In the genomic region with DNA sequence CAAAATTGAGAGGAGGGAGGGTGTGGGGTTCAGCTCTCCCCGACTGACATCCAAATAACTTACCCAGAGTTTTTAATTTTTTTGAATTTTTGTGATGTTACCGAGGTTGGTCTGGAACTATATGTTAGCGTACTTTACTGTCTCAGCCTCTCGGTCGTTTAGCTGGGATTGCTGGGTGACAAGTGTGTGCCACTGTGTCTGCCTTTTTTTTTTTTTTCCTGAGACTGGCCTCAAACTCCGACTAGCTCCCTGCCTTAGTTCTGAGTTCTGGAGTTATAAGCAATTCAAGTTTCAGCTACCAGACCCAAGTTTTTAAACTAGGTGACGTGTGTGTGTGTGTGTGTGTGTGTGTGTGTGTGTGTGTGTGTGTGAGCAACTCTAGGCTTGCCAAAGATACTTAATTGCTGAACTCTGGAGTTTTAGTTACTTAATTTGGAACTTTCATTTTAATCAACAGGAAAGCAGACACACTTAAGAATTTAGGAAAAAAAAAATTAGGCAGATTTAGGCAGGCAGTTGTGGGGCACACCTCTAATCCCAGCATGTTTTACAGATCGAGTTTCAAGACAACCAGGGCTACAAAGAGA, we compare ENCODE assay signal across 9 mouse cellular contexts. TPM values are rescaled to one million over a fixed set of nuclear protein-coding genes. Genes with fewer than 3 reads are reported as not detected.
DNase-seq lines count a peak whose midpoint lies in the region; ATAC-seq and TF ChIP-seq lines count a peak whose summit lies in the region.
"Had no signal": no experiment of that assay in that cellular context is flagged by ENCODE, and none has a peak within 500 bp of the region (broad histone marks: within the 10 kb centered on the region; RNA-seq: fewer than 3 reads in every experiment).

No protein-coding gene starts in this region.

- no peaks in the 10 kb centered on the region for H3K9me3 ChIP-seq in kidney, postnatal 0 days (replicated peaks; ENCODE audit: low read length)
- no peaks in the 10 kb centered on the region for H3K9me3 ChIP-seq in hindbrain, embryonic 16.5 days (ENCODE audit: control insufficient read depth, low read length)

- DNase-seq in kidney, postnatal 0 days (ENCODE audit: low spot score) = no peak
- DNase-seq in kidney, adult 8-10 months = no peak
- DNase-seq in naive thymus-derived CD4-positive, alpha-beta T cell, adult 2 months (ENCODE audit: low read depth) = peak; percentile 39
- no peak for DNase-seq in layer of hippocampus, postnatal 10 days (ENCODE audit: low spot score in 2 of 2)
- no peak for DNase-seq in layer of hippocampus, adult 8-10 months (ENCODE audit: low spot score in 2 of 2)
- no peak for DNase-seq in layer of hippocampus, adult 18-20 months (ENCODE audit: low spot score in 2 of 2)
- DNase-seq: thymus, postnatal 14 days had no signal

- no peak overlapping the region for H3K27ac ChIP-seq in kidney, postnatal 0 days
- H3K27ac ChIP-seq in bone marrow, adult 2 months (ENCODE audit: control insufficient read depth, insufficient read depth, low read depth, low read length, poor library complexity) = no peak overlapping the region
- H3K27ac ChIP-seq in hindbrain, embryonic 16.5 days (ENCODE audit: low read depth, low read length) = no peak overlapping the region

- TF ChIP-seq CTCF in kidney, postnatal 0 days (IDR thresholded peaks at IDR 0.05; ENCODE audit: low read depth) = no peak
- no peak for TF ChIP-seq CTCF in bone marrow, adult 2 months (IDR thresholded peaks at IDR 0.05; ENCODE audit: control insufficient read depth, insufficient read depth, low read length)

- 11% methylated on average over 8 of the region's 8 CpGs for WGBS in kidney, postnatal 0 days
- 1% methylated on average over 8 of the region's 8 CpGs for WGBS in bone marrow, adult 2 months
- 20% methylated on average over 8 of the region's 8 CpGs for WGBS in hindbrain, embryonic 16.5 days

- H3K27me3 ChIP-seq in kidney, postnatal 0 days (ENCODE audit: insufficient read depth, low read length) = no peaks in the 10 kb centered on the region
- H3K27me3 ChIP-seq in hindbrain, embryonic 16.5 days (replicated peaks; ENCODE audit: control insufficient read depth, insufficient read depth, low read length) = no peaks in the 10 kb centered on the region

- H3K36me3 ChIP-seq in kidney, postnatal 0 days (ENCODE audit: insufficient read depth, low read length) = no peaks in the 10 kb centered on the region
- no peaks in the 10 kb centered on the region for H3K36me3 ChIP-seq in hindbrain, embryonic 16.5 days (ENCODE audit: control insufficient read depth, insufficient read depth, low read length)

- no peak overlapping the region for H3K9ac ChIP-seq in kidney, postnatal 0 days (ENCODE audit: low read depth, low read length)
- H3K9ac ChIP-seq in hindbrain, embryonic 16.5 days (ENCODE audit: low read depth, low read length) = no peak overlapping the region

- peak overlapping the region; percentile 71 for H3K4me2 ChIP-seq in kidney, postnatal 0 days (ENCODE audit: low read length)
- peak overlapping the region; percentile 90 for H3K4me2 ChIP-seq in hindbrain, embryonic 16.5 days (ENCODE audit: low read length)

- peak overlapping the region; percentile 88 for H3K4me3 ChIP-seq in kidney, postnatal 0 days (replicated peaks; ENCODE audit: low read depth, low read length)
- H3K4me3 ChIP-seq in bone marrow, adult 2 months (replicated peaks; ENCODE audit: control insufficient read depth, low read depth, low read length) = peak overlapping the region; percentile 96
- H3K4me3 ChIP-seq in hindbrain, embryonic 16.5 days (ENCODE audit: low read length) = peak overlapping the region; percentile 86

- 0 out of 2 replicates have a peak, but pooled peaks cover 5% of the 10 kb centered on the region for H3K4me1 ChIP-seq in kidney, postnatal 0 days (replicated peaks; ENCODE audit: insufficient read depth, low read length)
- H3K4me1 ChIP-seq in bone marrow, adult 2 months (ENCODE audit: control insufficient read depth, insufficient read depth, low read length) = no peaks in the 10 kb centered on the region; the same call in 1 of the 2 replicates
- H3K4me1 ChIP-seq in hindbrain, embryonic 16.5 days (ENCODE audit: control insufficient read depth, insufficient read depth, low read depth, low read length) = peaks cover 2% of the 10 kb centered on the region; the same call in 1 of the 2 replicates

- no peak for ATAC-seq in kidney, postnatal 0 days (replicated peaks; ENCODE audit: low FRiP score, low read depth)
- no peak for ATAC-seq in hindbrain, embryonic 16.5 days

- no peak for TF ChIP-seq POLR2A in bone marrow, adult 2 months (IDR thresholded peaks at IDR 0.05; ENCODE audit: borderline replicate concordance, control insufficient read depth, low read depth, low read length)

RNA-seq across cellular contexts. Expression of a gene that starts 1.3 kb away (rescaled TPM):
- 18.5 and 22.4 TPM in 2 replicates for polyA plus RNA-seq in kidney, postnatal 0 days (2015; fragmentation: Nextera tagmentation; extraction: Ambion mirVana)
- 35.6 and 50.2 TPM in 2 replicates for polyA plus RNA-seq in bone marrow, adult 2 months (2011; ENCODE audit: insufficient read depth, insufficient read length, low replicate concordance, missing spikeins)
- 9.3 and 12.0 TPM in 2 replicates for polyA plus RNA-seq in hindbrain, embryonic 16.5 days (2015; fragmentation: Nextera tagmentation; extraction: Ambion mirVana)
- 1 to 10 TPM; 4.5 to 5.1 TPM for total RNA-seq in layer of hippocampus, postnatal 10 days (2021)
- total RNA-seq in layer of hippocampus, adult 8-10 months (2022) = 1 to 10 TPM in 1 of 4 experiments, under 1 TPM in 3; 0.43 to 1.0 (median 0.75) TPM
- total RNA-seq in layer of hippocampus, adult 18-20 months (2021) = under 1 TPM; 0.57 to 0.63 TPM

RNA-seq across cellular contexts. Expression of a gene that starts 39.8 kb away (rescaled TPM):
- 37.3 and 42.3 TPM in 2 replicates for polyA plus RNA-seq in kidney, postnatal 0 days (2015; fragmentation: Nextera tagmentation; extraction: Ambion mirVana)
- 5.6 and 11.1 TPM in 2 replicates for polyA plus RNA-seq in bone marrow, adult 2 months (2011; ENCODE audit: insufficient read depth, insufficient read length, low replicate concordance, missing spikeins)
- 44.2 and 51.5 TPM in 2 replicates for polyA plus RNA-seq in hindbrain, embryonic 16.5 days (2015; fragmentation: Nextera tagmentation; extraction: Ambion mirVana)
- total RNA-seq in layer of hippocampus, postnatal 10 days (2021) = 10 to 100 TPM; 54.6 to 57.8 TPM
- total RNA-seq in layer of hippocampus, adult 8-10 months (2022) = 10 to 100 TPM; 35.8 to 69.8 (median 40.3) TPM
- total RNA-seq in layer of hippocampus, adult 18-20 months (2021) = 10 to 100 TPM; 54.9 to 56.5 TPM

RNA-seq across cellular contexts. Expression of a gene that starts 57.1 kb away (rescaled TPM):
- polyA plus RNA-seq in kidney, postnatal 0 days (2015; fragmentation: Nextera tagmentation; extraction: Ambion mirVana) = 7.6 and 10.1 TPM in 2 replicates
- 11.0 and 19.3 TPM in 2 replicates for polyA plus RNA-seq in bone marrow, adult 2 months (2011; ENCODE audit: insufficient read depth, insufficient read length, low replicate concordance, missing spikeins)
- polyA plus RNA-seq in hindbrain, embryonic 16.5 days (2015; fragmentation: Nextera tagmentation; extraction: Ambion mirVana) = 4.7 and 5.5 TPM in 2 replicates
- total RNA-seq in layer of hippocampus, postnatal 10 days (2021) = 1 to 10 TPM; 2.3 to 3.5 TPM
- total RNA-seq in layer of hippocampus, adult 8-10 months (2022) = 1 to 10 TPM; 1.5 to 7.7 (median 4.2) TPM
- 1 to 10 TPM; 1.2 to 1.7 TPM for total RNA-seq in layer of hippocampus, adult 18-20 months (2021)
